Comparison of ENCODE assay signal across 8 mouse cellular contexts in genomic region chr11:78177437-78177836, GRCm38 (mm10). TPM values are rescaled to one million over a fixed set of nuclear protein-coding genes. Genes with fewer than 3 reads are reported as not detected.
DNase-seq lines count a peak whose midpoint lies in the region; ATAC-seq lines count a peak whose summit lies in the region.

No protein-coding gene starts in this region.

- peak overlapping the region; percentile 75 for H3K4me3 ChIP-seq in heart, embryonic 15.5 days
- H3K4me3 ChIP-seq in limb, embryonic 12.5 days (replicated peaks): peak overlapping the region; percentile 60
- peak overlapping the region; percentile 68 for H3K4me3 ChIP-seq in midbrain, embryonic 12.5 days

- DNase-seq in cerebellum, adult 9-11 months: no peak
- DNase-seq in adipocyte (ENCODE audit: low spot score): peak; percentile 88
- no peak for DNase-seq in left cerebral cortex, postnatal 25 days (ENCODE audit: low spot score in 2 of 2)
- DNase-seq in left cerebral cortex, adult 11 months (ENCODE audit: low spot score): no peak

- intact Hi-C loops in left cerebral cortex, postnatal 25 days (cut with DNase I): loop anchor here (1.0 to 10.0 kb wide), 4 partner anchors 25 to 353 kb away; partner anchors contain the start of gene Dhrs13

- H3K4me2 ChIP-seq in heart, embryonic 15.5 days: peak overlapping the region; percentile 96
- H3K4me2 ChIP-seq in limb, embryonic 12.5 days: peak overlapping the region; percentile 98
- H3K4me2 ChIP-seq in midbrain, embryonic 12.5 days (replicated peaks): peak overlapping the region; percentile 83

- peak overlapping the region; percentile 98 for H3K27ac ChIP-seq in heart, embryonic 15.5 days
- peak overlapping the region; percentile 97; the same call in 1 of the 2 replicates for H3K27ac ChIP-seq in limb, embryonic 12.5 days
- peak overlapping the region; percentile 90; the same call in 1 of the 2 replicates for H3K27ac ChIP-seq in midbrain, embryonic 12.5 days (replicated peaks)

- WGBS in heart, embryonic 15.5 days: 0% methylated on average over 10 of the region's 10 CpGs
- under 1% methylated on average over 10 of the region's 10 CpGs for WGBS in limb, embryonic 12.5 days
- 2% methylated on average over 10 of the region's 10 CpGs for WGBS in midbrain, embryonic 12.5 days

- peaks cover 29% of the 10 kb centered on the region for H3K36me3 ChIP-seq in heart, embryonic 15.5 days
- peaks cover 33% of the 10 kb centered on the region for H3K36me3 ChIP-seq in limb, embryonic 12.5 days
- peaks cover 30% of the 10 kb centered on the region for H3K36me3 ChIP-seq in midbrain, embryonic 12.5 days

- ATAC-seq in cerebellum, adult (ENCODE audit: insufficient number of reproducible peaks, low FRiP score, low TSS enrichment): peak; percentile 3; the same call in 1 of the 2 replicates
- no peak for ATAC-seq in heart, embryonic 15.5 days (replicated peaks; ENCODE audit: insufficient number of reproducible peaks, insufficient read depth, low FRiP score, low read depth)
- no peak for ATAC-seq in limb, embryonic 12.5 days (ENCODE audit: insufficient number of reproducible peaks, insufficient read depth, low FRiP score, low TSS enrichment, low read depth)
- no peak for ATAC-seq in midbrain, embryonic 12.5 days (ENCODE audit: low FRiP score, low read depth)

- H3K9ac ChIP-seq in heart, embryonic 15.5 days: peak overlapping the region; percentile 63
- H3K9ac ChIP-seq in limb, embryonic 12.5 days (replicated peaks): peak overlapping the region; percentile 57
- no peak overlapping the region; the same call in 1 of the 2 replicates for H3K9ac ChIP-seq in midbrain, embryonic 12.5 days (replicated peaks)

- H3K4me1 ChIP-seq in heart, embryonic 15.5 days (replicated peaks): peaks cover 50% of the 10 kb centered on the region
- H3K4me1 ChIP-seq in limb, embryonic 12.5 days (replicated peaks): peaks cover 46% of the 10 kb centered on the region
- H3K4me1 ChIP-seq in midbrain, embryonic 12.5 days: peaks cover 46% of the 10 kb centered on the region

- no peaks in the 10 kb centered on the region for H3K9me3 ChIP-seq in heart, embryonic 15.5 days (replicated peaks)
- no peaks in the 10 kb centered on the region for H3K9me3 ChIP-seq in limb, embryonic 12.5 days
- H3K9me3 ChIP-seq in midbrain, embryonic 12.5 days: no peaks in the 10 kb centered on the region

- no peaks in the 10 kb centered on the region for H3K27me3 ChIP-seq in heart, embryonic 15.5 days
- H3K27me3 ChIP-seq in limb, embryonic 12.5 days: no peaks in the 10 kb centered on the region
- H3K27me3 ChIP-seq in midbrain, embryonic 12.5 days: peaks cover 7% of the 10 kb centered on the region; the same call in 1 of the 2 replicates

RNA-seq across cellular contexts. Expression of gene Tlcd1, which starts 0.9 kb away (rescaled TPM):
- polyA plus RNA-seq in heart, embryonic 15.5 days (2015; fragmentation: Nextera tagmentation; extraction: Ambion mirVana): 13.5 and 14.2 TPM in 2 replicates
- polyA plus RNA-seq in limb, embryonic 12.5 days (2016; fragmentation: Nextera tagmentation; extraction: Ambion mirVana): 11.6 and 11.9 TPM in 2 replicates
- polyA plus RNA-seq in midbrain, embryonic 12.5 days (2016; fragmentation: Nextera tagmentation; extraction: Ambion mirVana): 6.0 and 8.0 TPM in 2 replicates
- total RNA-seq in left cerebral cortex, postnatal 25 days (2021): 10 to 100 TPM; 29.2 to 30.1 TPM

RNA-seq across cellular contexts. Expression of gene Nek8, which starts 1.0 kb away (rescaled TPM):
- polyA plus RNA-seq in heart, embryonic 15.5 days (2015; fragmentation: Nextera tagmentation; extraction: Ambion mirVana): 12.4 and 17.3 TPM in 2 replicates
- 18.3 and 20.4 TPM in 2 replicates for polyA plus RNA-seq in limb, embryonic 12.5 days (2016; fragmentation: Nextera tagmentation; extraction: Ambion mirVana)
- 8.2 and 9.4 TPM in 2 replicates for polyA plus RNA-seq in midbrain, embryonic 12.5 days (2016; fragmentation: Nextera tagmentation; extraction: Ambion mirVana)
- total RNA-seq in left cerebral cortex, postnatal 25 days (2021): 1 to 10 TPM; 3.1 to 3.2 TPM

RNA-seq across cellular contexts. Expression of gene Rpl23a, which starts 5.9 kb away (rescaled TPM):
- 717 and 816 TPM in 2 replicates for polyA plus RNA-seq in heart, embryonic 15.5 days (2015; fragmentation: Nextera tagmentation; extraction: Ambion mirVana)
- 1,381 and 1,432 TPM in 2 replicates for polyA plus RNA-seq in limb, embryonic 12.5 days (2016; fragmentation: Nextera tagmentation; extraction: Ambion mirVana)
- 905 and 958 TPM in 2 replicates for polyA plus RNA-seq in midbrain, embryonic 12.5 days (2016; fragmentation: Nextera tagmentation; extraction: Ambion mirVana)
- total RNA-seq in left cerebral cortex, postnatal 25 days (2021): 100 to 1,000 TPM; 616 to 654 TPM

RNA-seq across cellular contexts. Expression of gene Rab34, which starts 10.8 kb away (rescaled TPM):
- polyA plus RNA-seq in heart, embryonic 15.5 days (2015; fragmentation: Nextera tagmentation; extraction: Ambion mirVana): 54.5 and 72.1 TPM in 2 replicates
- polyA plus RNA-seq in limb, embryonic 12.5 days (2016; fragmentation: Nextera tagmentation; extraction: Ambion mirVana): 149 and 157 TPM in 2 replicates
- 54.9 and 68.1 TPM in 2 replicates for polyA plus RNA-seq in midbrain, embryonic 12.5 days (2016; fragmentation: Nextera tagmentation; extraction: Ambion mirVana)
- total RNA-seq in left cerebral cortex, postnatal 25 days (2021): 10 to 100 TPM; 20.2 to 24.8 TPM

RNA-seq across cellular contexts. Expression of gene Traf4, which starts 12.0 kb away (rescaled TPM):
- polyA plus RNA-seq in heart, embryonic 15.5 days (2015; fragmentation: Nextera tagmentation; extraction: Ambion mirVana): 30.8 and 42.8 TPM in 2 replicates
- polyA plus RNA-seq in limb, embryonic 12.5 days (2016; fragmentation: Nextera tagmentation; extraction: Ambion mirVana): 115 and 128 TPM in 2 replicates
- polyA plus RNA-seq in midbrain, embryonic 12.5 days (2016; fragmentation: Nextera tagmentation; extraction: Ambion mirVana): 126 and 138 TPM in 2 replicates
- total RNA-seq in left cerebral cortex, postnatal 25 days (2021): 10 to 100 TPM; 11.3 to 12.5 TPM
